Mouse (Mus musculus): ENCODE data around the gene Catip.

GRCm38 (mm10) chr1:74389831-74390286, 28.0 kb downstream of the Catip start:
- TF ChIP-seq CTCF (IDR thresholded peaks at IDR 0.05; ENCODE audit: control insufficient read depth, insufficient read depth, low read length): no peak
- TF ChIP-seq POLR2A (IDR thresholded peaks at IDR 0.05; ENCODE audit: borderline replicate concordance, control insufficient read depth, low read depth, low read length): no peak; the same call in 1 of the 2 replicates
